Mouse (Mus musculus): ENCODE measurements around the gene Gm4779. TPM values are rescaled to one million over a fixed set of nuclear protein-coding genes. Genes with fewer than 3 reads are reported as not detected.

Gene Gm4779
- not detected in 2 replicates for polyA plus RNA-seq (2012)

DNA sequence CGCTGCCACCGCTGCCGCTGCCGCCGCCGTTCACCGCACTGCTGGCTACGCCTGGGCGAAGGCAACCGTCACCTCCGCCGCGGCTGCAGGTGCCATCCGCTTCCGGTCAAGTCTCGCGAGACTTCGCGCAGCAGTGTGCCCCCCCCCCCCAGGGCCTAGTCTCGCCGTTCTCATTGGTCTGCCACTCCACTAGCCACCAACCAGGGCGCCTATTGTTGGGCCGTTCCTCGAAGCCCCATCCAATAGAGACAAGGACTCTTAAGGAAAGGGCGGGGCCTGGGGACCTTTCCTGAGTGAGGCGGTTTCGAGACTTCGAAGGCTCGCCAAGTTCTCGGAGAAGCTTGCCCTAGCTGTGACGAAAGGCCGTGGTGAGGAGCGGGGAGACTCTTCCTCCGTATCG lies at the start of gene Gm4779, which contains the start of gene 8030474K03Rik:
Gene Gm4779, minus strand, starts transcription at position 82 of the 400 bp plus-strand sequence.
Gene 8030474K03Rik, plus strand, starts transcription at position 315 of the 400 bp plus-strand sequence.
- TF ChIP-seq GATA1 (IDR thresholded peaks at IDR 0.05; ENCODE audit: low read length) = no peak

DNA sequence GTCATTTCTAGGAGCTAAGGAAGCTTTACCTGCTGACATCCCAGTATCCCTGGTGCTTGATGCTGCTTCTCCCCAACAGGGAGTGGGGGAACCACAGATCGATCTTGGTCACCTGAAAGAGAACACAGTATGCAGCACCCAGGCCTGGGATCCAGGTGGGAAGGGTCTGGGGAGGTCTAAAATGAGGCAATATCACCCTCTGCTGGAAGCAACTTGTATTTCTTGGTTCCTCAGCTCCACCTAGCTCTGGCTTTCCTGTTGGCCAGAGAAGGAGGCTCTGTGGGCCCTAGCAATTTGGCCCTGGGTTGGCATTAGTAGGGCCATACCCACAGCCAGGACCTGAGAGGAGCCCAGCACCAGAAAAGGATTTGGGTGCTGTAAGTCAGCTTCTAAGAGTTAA lies 24.9 kb upstream of the Gm4779 start:
- TF ChIP-seq GATA1 (IDR thresholded peaks at IDR 0.05; ENCODE audit: low read length) = no peak

DNA sequence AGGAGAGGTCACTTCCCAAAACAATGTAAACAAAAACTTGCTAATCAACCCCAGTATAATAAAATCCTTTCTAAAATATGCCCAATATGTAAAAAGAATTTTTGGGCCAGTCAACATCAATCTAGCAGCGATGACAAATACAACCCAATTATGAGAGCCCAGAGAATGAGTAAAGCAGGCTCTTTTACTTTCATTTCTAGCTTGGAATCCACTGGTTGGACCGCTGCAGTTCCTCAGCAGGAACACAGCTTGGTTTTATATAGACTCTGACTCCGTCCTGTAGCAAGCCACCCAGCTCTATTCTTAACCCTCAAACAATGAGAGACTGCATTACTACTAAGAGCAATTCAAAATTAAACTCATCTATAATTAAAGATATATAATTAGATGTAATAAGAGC lies 17.5 kb upstream of the Gm4779 start:
- TF ChIP-seq GATA1 (IDR thresholded peaks at IDR 0.05; ENCODE audit: low read length) = no peak

DNA sequence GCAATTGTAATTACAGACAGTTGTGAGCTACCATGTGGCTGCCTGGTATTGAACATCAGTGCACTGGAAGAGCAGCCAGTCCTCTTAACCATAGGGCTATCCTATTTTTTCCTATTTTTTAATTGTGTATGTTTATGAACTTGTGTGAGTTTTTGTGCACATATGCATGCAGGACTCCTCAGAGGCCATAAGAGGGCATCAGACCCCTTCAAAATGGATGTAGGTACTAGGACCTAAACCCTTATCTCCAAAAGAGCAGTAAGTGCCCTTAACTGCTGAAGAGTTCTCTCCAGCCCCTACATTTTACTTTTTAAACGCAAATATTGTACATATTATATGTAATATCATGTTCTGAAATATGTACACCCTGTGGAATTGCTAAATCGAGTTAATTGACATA lies 11.3 kb upstream of the Gm4779 start:
- TF ChIP-seq GATA1 (IDR thresholded peaks at IDR 0.05; ENCODE audit: low read length) = no peak

DNA sequence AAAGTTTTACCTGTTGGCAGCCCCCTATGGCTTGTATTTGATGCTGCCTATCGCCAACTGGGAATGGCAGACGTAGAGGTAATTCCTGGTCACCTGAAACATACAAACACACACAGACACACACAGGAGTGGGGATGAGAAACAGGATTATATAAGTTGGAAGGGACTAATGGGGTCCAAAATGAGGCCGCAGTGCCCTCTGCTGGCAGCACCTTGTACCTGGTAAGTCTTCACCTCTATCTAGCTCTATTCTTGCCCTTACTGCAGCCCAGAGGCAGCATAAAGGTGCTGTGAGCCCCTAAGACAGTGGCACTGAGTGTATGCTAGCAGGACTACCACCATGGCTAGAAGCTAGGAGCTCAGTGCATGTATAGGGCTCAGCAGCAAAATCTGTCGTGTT lies 2.7 kb downstream of the Gm4779 start:
- TF ChIP-seq GATA1 (IDR thresholded peaks at IDR 0.05; ENCODE audit: low read length) = no peak

DNA sequence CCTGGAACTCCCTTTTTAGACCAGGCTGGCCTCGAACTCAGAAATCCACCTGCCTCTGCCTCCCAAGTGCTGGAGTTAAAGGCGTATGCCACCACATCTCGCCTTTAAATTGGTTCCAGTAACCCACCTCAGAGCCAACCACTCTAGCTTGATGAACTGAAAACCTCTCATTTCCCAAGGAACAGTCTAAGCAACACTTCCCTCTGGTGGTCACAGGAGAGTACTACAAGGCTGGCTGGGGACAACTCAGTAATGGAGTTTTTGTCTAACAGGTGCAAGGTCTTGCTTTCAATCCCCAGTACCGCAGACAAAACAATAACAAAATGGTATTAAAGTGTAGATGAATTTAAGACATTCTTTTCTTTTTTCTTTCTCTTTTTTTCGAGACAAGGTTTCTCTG lies 22.2 kb downstream of the Gm4779 start:
- no peak for TF ChIP-seq GATA1 (IDR thresholded peaks at IDR 0.05; ENCODE audit: low read length)

DNA sequence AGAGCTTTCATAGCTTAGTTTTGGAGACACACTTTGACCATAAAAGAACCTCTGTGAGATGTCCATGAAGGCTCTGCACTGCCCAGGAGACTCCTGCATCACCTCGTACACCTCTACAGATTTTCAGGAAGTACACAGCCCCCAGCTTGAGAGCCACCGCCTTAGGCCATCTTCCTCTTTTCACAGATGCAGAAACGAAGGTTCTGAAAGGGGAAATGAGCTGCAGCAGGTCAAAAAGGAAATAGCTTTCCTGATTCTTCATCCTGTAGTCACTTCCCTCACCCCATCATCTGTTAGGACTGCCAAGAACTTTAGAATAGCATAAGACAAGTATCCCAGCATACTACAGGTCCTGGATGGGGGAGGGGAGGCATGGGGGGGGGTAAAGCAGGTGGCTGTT lies 23.9 kb downstream of the Gm4779 start:
- no peak for TF ChIP-seq GATA1 (IDR thresholded peaks at IDR 0.05; ENCODE audit: low read length)

DNA sequence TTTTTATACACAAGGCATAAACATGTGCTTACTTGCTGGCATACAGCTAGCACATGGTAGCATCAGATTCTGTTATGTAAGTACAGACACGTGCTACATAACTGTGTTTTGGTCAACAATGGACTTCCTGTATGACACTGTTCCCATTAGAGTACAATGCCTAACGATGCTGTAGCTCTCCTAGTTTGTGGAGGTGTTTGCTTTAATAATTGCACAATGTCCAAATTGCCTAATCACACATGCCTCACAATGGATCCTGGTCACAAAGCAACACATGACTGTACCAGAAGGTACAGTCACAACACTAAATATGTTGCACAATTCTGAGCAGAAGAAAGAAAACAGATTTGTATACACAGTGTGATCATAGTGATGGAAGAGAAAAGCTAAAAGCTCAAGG lies 24.7 kb downstream of the Gm4779 start:
- TF ChIP-seq GATA1 (IDR thresholded peaks at IDR 0.05; ENCODE audit: low read length) = no peak

DNA sequence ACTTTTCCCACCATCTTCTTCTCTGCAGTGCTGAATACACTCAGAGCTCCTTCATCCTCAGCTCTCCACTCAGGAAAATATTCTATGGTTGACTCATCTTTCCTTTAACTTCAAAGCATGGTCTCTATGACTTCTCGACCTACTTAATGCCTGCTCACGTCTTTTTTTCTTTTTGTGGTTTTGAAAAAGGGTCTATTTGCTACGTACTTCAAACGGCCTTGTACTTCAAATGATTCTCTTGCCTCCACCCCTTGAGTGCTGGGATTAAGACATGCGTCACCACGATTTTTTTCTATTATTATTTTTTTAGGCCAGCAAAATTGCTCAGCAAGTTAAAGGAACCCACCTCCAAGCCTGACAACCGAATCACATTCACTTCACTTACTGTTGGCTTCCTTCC lies 26.9 kb downstream of the Gm4779 start:
- no peak for TF ChIP-seq GATA1 (IDR thresholded peaks at IDR 0.05; ENCODE audit: low read length)

DNA sequence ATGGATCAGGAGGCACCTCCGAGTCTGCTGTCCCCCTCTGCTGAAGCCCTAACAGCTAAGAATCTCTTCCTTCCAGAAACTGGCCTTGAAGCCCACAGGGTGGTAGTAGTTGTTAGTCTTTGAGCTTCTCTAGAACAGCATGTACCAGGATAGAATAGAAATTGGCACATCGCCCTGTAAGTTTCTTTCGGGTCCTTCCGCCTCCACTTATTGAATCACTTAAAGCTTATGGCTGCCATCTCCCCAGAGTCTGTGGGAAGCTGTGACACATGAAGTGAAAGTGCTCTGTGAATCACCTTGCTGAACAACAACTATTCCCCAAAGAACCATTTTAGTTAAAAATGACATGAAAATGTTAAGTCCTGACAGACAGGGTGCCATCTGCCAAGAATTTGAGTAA lies 29.1 kb downstream of the Gm4779 start:
- TF ChIP-seq GATA1 (IDR thresholded peaks at IDR 0.05; ENCODE audit: low read length) = no peak

DNA sequence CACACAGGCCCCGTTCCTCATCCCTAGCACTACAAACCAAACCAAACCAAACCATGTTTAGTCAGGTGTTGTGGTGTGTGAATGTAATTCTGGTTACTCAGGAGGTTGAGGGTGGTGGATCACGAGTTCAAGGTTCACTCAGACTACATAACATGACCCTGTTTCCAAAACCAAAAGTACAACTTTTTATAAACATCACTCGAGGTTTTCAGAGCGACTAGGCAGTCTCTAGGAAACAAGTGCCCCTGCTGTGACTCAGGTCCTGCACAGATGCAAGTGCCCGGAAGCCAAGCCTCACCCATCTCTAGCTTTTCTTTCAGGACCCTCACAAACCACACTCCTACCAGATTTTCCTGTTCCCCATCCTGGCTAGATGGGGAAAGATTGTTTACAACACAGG lies 29.6 kb downstream of the Gm4779 start:
- no peak for TF ChIP-seq GATA1 (IDR thresholded peaks at IDR 0.05; ENCODE audit: low read length)

DNA sequence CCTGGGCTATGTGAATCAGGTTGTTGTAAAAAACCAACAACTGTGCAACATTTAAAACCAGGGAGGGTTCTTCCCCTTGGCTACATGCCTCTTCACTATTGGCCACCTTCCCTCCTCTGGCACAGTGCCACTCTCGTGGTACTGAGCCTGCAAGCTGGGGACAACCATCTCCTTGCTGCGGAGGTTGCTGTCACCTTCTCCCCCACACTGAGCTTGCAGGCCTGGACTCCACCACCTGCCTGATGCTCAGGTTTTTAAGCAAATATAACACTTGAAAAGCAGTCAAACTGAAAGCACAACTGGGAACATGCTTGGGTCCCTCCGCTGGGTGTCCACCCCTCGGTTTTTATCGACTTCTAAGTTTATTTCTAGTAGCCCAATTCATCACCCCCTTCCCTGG lies 39.7 kb downstream of the Gm4779 start:
- TF ChIP-seq GATA1 (IDR thresholded peaks at IDR 0.05; ENCODE audit: low read length) = no peak

DNA sequence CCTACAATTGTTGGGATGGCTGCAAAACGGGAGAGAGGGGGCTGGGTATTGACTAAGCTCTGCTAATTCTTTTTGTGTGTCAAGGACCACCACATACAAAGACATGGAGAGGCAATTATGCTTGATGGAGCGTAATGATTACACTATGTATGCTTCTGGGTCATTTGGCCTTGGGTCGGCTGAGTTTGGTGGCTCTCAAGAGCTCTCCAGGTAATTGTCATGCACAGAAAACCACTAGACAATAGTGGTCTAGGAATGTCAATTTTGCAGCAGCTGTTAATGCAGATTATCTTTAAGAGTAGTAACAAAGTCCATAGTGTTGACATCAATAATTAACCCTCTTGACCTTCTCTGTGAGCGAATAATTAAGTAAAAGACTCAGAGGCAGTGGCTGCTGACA lies 44.1 kb downstream of the Gm4779 start:
- TF ChIP-seq GATA1 (IDR thresholded peaks at IDR 0.05; ENCODE audit: low read length) = no peak

DNA sequence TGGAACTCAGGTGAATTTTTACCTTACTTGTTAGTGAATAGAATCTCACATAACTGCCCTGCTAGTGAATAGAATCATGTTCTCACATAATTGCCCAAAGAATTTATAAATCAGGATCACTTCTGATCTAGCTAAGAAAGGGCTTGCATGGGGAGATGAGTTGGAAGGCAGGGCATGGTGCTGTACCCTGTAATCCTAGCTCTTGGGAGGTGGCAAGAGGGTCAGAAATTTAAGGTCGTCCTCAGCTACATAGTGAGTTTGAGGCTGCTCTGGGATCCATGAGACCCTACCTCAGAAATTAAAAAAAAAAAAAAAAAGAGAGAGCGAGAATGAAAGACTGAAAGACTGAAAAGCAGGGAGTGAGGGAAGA lies 53.2 kb downstream of the Gm4779 start:
- TF ChIP-seq GATA1 (IDR thresholded peaks at IDR 0.05; ENCODE audit: low read length) = no peak

DNA sequence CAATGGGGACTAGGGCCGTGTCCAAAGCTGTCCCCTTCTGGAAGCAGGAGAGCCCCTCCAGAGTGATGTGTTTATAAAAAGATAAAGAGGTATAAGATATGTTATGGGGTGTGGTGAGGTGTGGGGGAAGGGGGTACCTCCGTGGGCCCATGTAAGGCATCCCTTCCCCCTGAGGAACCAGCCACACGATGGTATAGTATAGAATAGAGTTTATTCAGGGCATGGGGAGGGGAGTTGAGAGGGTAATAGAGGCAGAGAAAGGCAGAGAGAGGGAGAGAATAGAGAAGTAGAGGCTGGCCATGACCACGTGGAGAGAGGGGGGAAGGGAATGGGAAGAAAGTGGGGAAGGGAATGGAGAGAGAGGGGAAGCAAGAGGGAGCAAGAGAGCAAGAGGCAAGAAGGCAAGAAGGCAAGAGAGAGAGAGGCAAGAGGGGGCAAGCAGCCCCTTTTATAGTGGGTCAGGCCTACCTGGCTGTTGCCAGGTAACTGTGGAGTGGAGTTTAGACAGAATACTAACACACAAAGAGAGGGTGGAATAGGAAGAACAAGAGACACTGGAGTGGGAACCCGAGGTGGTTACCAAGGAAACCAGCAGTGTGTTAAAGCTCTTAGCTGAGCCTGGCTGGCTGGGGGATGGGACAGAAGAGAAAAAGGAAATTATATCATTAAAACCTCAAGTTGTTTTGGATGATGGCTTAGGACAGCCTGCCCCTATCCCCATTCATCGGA lies 53.7 kb downstream of the Gm4779 start:
- no peak for TF ChIP-seq GATA1 (IDR thresholded peaks at IDR 0.05; ENCODE audit: low read length)

Other genes starting within 250 kb of the Gm4779 start
- 1.8 and 3.2 TPM in 2 replicates for gene Ogt, start 154.4 kb downstream of the Gm4779 start, polyA plus RNA-seq (2012)
- not detected in 2 replicates for gene Cxcr3, start 60.2 kb downstream of the Gm4779 start, polyA plus RNA-seq (2012)
- not detected in 2 replicates for gene 8030474K03Rik, start 233 bp upstream of the Gm4779 start, polyA plus RNA-seq (2012)
- gene Nhsl2, start 55.0 kb upstream of the Gm4779 start, polyA plus RNA-seq (2012) = not detected in 2 replicates